Mouse (Mus musculus) neural tube, embryonic 15.5 days (tissue): ENCODE results near the gene Eif3f. TPM values are rescaled to one million over a fixed set of nuclear protein-coding genes. Genes with fewer than 3 reads are reported as not detected.

Experiments used
- ATAC-seq: fragments of 200-750 bp; cut with Nextera tagmentation; 2 replicates; pipeline ENCODE4 v1.8.0; 2017; ENCODE audit warnings: mild to moderate bottlenecking, moderate TSS enrichment, moderate library complexity; ENCODE audit not compliant: low FRiP score
- H3K27ac ChIP-seq: fragments of 300-500 bp; sonication (generic); replicated peaks from 2 replicates; pipeline ENCODE4 v1.5.1; 2015; ENCODE audit warnings: mild to moderate bottlenecking, inconsistent platforms
- H3K27me3 ChIP-seq: fragments of 300-500 bp; sonication (generic); replicated peaks from 2 replicates; pipeline ENCODE4 v1.6.1; 2015; ENCODE audit warnings: inconsistent platforms
- H3K36me3 ChIP-seq: fragments of 300-500 bp; sonication (generic); 2 replicates; pipeline ENCODE4 v1.6.1; 2015; ENCODE audit warnings: inconsistent platforms
- H3K4me1 ChIP-seq: fragments of 300-500 bp; sonication (generic); 2 replicates; pipeline ENCODE4 v1.6.1; 2015; ENCODE audit warnings: inconsistent platforms
- H3K4me2 ChIP-seq: fragments of 300-500 bp; sonication (generic); 2 replicates; pipeline ENCODE4 v1.6.1; 2015; ENCODE audit warnings: inconsistent platforms, mild to moderate bottlenecking, moderate library complexity
- H3K4me3 ChIP-seq: fragments of 300-500 bp; sonication (generic); replicated peaks from 2 replicates; pipeline ENCODE4 v1.5.1; 2015; ENCODE audit warnings: mild to moderate bottlenecking, inconsistent platforms
- H3K9ac ChIP-seq: fragments of 300-500 bp; sonication (generic); replicated peaks from 2 replicates; pipeline ENCODE4 v1.6.1; 2015; ENCODE audit warnings: mild to moderate bottlenecking, inconsistent platforms
- H3K9me3 ChIP-seq: fragments of 300-500 bp; sonication (generic); replicated peaks from 2 replicates; pipeline ENCODE4 v1.6.1; 2016; ENCODE audit warnings: inconsistent platforms
- WGBS: fragments of 180-500 bp; shearing (Covaris S2); methylation state at CpG from one replicate; pipeline ENCODE4 v1.1.7; 2015; ENCODE audit warnings: mixed read lengths; 5-methylcytosine and 5-hydroxymethylcytosine counted together
- polyA plus RNA-seq: library from polyadenylated mRNA; unstranded; fragments of >200 nt; fragmentation: Nextera tagmentation; extraction: Ambion mirVana; gene quantifications from 2 replicates; pipeline ENCODE4 v1.2.1, GENCODE M21; 2015

Gene Eif3f
- polyA plus RNA-seq, 1 experiment from 2014 or later = 70.0 TPM

DNA sequence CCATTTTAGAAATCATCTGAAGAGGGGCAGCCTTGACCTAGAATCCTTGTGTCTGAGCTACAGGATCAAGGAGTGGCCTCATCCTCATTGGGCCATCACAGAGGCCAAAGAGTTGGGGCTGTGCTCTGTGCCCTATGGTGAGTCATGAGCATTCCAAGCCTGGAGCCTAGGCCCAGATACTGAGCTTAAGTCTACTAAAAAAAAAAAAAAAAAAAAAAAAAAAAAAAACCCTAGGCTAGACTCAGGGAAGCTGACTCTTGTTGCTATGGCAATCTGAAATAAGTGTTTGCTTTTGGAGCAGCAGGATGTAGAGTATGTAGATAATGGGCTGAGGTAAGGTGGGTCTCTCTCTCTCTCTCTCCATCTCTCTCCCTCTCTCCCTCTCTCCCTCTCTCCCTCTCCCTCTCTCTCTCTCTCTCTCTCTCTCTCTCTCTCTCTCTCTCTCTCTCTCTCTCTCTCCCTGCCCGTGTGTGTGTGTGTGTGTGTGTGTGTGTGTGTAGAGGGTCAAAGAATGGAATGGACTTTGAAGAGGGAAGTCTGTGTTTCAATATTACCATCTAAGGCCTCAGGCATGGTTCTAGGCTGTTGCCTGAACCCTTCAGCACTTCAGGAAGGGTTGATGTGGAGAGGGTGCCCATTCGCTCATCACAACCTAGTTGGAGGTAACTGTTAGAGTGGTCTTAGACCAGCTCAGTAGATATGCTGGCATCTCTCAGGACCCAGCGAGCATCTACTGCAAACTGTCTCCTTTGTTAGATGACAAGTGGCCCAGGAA is 51.9 kb downstream of the Eif3f start:
- Histone ChIP-seq H3K9ac (no peak overlapping the region), H3K27me3 (no peaks in the 10 kb centered on the region), H3K36me3 (no peaks in the 10 kb centered on the region), H3K4me3 (no peak overlapping the region), H3K4me1 (no peaks in the 10 kb centered on the region), H3K9me3 (no peaks in the 10 kb centered on the region), H3K4me2 (no peak overlapping the region), H3K27ac (no peak overlapping the region)
- WGBS = 97% methylated on average over 2 of the region's 3 CpGs
- ATAC-seq = no peak

DNA sequence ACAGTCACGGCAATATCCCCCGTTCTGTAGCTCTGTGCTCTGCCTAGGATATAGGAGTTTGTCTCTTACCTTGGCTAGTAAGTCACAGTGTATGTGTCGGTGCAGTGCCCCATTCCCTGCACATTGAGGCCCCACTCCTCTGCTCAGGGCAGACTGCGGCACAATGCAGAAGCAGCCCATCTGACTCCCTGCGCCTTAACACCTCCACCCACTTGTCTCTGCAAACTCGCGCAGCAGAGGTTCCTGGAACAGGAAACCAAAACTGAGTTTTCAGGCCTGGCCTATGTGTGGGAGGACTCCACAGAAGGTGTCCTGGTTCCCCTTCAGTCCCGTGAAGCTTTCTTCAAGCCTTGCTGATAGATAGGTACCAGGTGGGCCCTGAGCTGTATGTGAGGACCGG is 57.0 kb downstream of the Eif3f start:
- Histone ChIP-seq H3K9ac (no peak overlapping the region), H3K9me3 (no peaks in the 10 kb centered on the region), H3K4me1 (no peaks in the 10 kb centered on the region), H3K27ac (no peak overlapping the region), H3K27me3 (no peaks in the 10 kb centered on the region), H3K4me3 (no peak overlapping the region), H3K36me3 (no peaks in the 10 kb centered on the region), H3K4me2 (no peak overlapping the region)
- no peak for ATAC-seq
- WGBS = 90% methylated on average over 9 of the region's 9 CpGs

Other genes with a start within 250 kb of the Eif3f start
- not detected in 2 replicates for gene Olfr512, start 221.1 kb upstream of the Eif3f start, polyA plus RNA-seq
- not detected in 2 replicates for gene Olfr513, start 183.4 kb upstream of the Eif3f start, polyA plus RNA-seq
- not detected in 2 replicates for gene Olfr514, start 108.4 kb upstream of the Eif3f start, polyA plus RNA-seq
- gene Olfr516, start 83.9 kb upstream of the Eif3f start, polyA plus RNA-seq = not detected in 2 replicates
- not detected in 2 replicates for gene Olfr517, start 62.0 kb upstream of the Eif3f start, polyA plus RNA-seq
- not detected in 2 replicates for gene Olfr518, start 49.4 kb upstream of the Eif3f start, polyA plus RNA-seq
- gene Olfr519, start 40.0 kb upstream of the Eif3f start, polyA plus RNA-seq = not detected in 2 replicates
- 0.04 TPM in 1 of 2 replicates, not detected in the other for gene Nlrp10, start 4.2 kb upstream of the Eif3f start, polyA plus RNA-seq
- gene Tub, start 15.9 kb downstream of the Eif3f start, polyA plus RNA-seq = 29.8 and 37.6 TPM in 2 replicates
- gene Ric3, start 148.9 kb downstream of the Eif3f start, polyA plus RNA-seq = 27.9 and 35.2 TPM in 2 replicates
- gene Lmo1, start 240.8 kb downstream of the Eif3f start, polyA plus RNA-seq = 26.9 and 37.1 TPM in 2 replicates